Mouse (Mus musculus) liver, embryonic 14.5 days (tissue): ENCODE data around the gene Net1. TPM values are rescaled to one million over a fixed set of nuclear protein-coding genes. Genes with fewer than 3 reads are reported as not detected.
A peak's percentile ranks its signal among the peaks of the same experiment; 100 is the strongest.
"Not testable (repeated sequence)": the region's sequence is repeated elsewhere in the genome, so short reads cannot be mapped to it uniquely, and the experiment has no call there.

Experiments used
- ATAC-seq: fragments of 200-750 bp; cut with Nextera tagmentation; 2 replicates; pipeline ENCODE4 v1.8.0; 2017; ENCODE audit warnings: moderate number of reproducible peaks, mild to moderate bottlenecking, moderate library complexity; ENCODE audit not compliant: insufficient read depth
- DNase-seq, 3 experiments: peaks; one replicate each; pipeline ENCODE4 v3.0.0-alpha.2; 2012 to 2013; ENCODE audit warnings: low read depth in 3 of 3, low spot score in 3 of 3
- H3K27ac ChIP-seq: fragments of 300-500 bp; sonication (generic); 2 replicates; pipeline ENCODE4 v1.5.1; 2014; ENCODE audit warnings: moderate library complexity, mild to moderate bottlenecking, control low read depth, inconsistent platforms
- H3K27me3 ChIP-seq: fragments of 300-500 bp; sonication (generic); 2 replicates; pipeline ENCODE4 v1.6.1; 2014; ENCODE audit warnings: mild to moderate bottlenecking, low read length, moderate library complexity; ENCODE audit not compliant: control insufficient read depth, insufficient read depth
- H3K36me3 ChIP-seq: fragments of 300-500 bp; sonication (generic); replicated peaks from 2 replicates; pipeline ENCODE4 v1.6.1; 2014; ENCODE audit warnings: low read depth; ENCODE audit not compliant: control insufficient read depth, insufficient read depth
- H3K4me1 ChIP-seq, 2 experiments: fragments of 200-500 bp in 1 of 2; fragments of 300-500 bp in 1 of 2; sonication (generic) in 1 of 2; replicated peaks; 2 replicates each; pipeline ENCODE4 v1.6.1; 2012 to 2014; ENCODE audit warnings: antibody characterized with exemption in 1 of 2, inconsistent platforms in 1 of 2, low read length in 1 of 2; ENCODE audit not compliant: control insufficient read depth in 2 of 2, insufficient read depth in 2 of 2
- H3K4me2 ChIP-seq: fragments of 300-500 bp; sonication (generic); 2 replicates; pipeline ENCODE4 v1.6.1; 2014; ENCODE audit warnings: low read depth, mild to moderate bottlenecking, control low read depth, moderate library complexity
- H3K4me3 ChIP-seq, 2 experiments: fragments of 200-500 bp in 1 of 2; fragments of 300-500 bp in 1 of 2; sonication (generic) in 1 of 2; 2 replicates each; pipeline ENCODE4 v1.5.1; 2012 to 2014; ENCODE audit warnings: low read depth in 2 of 2, low read length in 2 of 2, mild to moderate bottlenecking in 2 of 2, control low read depth in 1 of 2, inconsistent platforms in 1 of 2, moderate library complexity in 1 of 2; ENCODE audit not compliant: insufficient read depth in 1 of 2
- H3K9ac ChIP-seq: fragments of 300-500 bp; sonication (generic); replicated peaks from 2 replicates; pipeline ENCODE4 v1.6.1; 2014; ENCODE audit warnings: mild to moderate bottlenecking, control low read depth, moderate library complexity
- H3K9me3 ChIP-seq: fragments of 300-500 bp; sonication (generic); 2 replicates; pipeline ENCODE4 v1.6.1; 2016; ENCODE audit warnings: low read length, mixed read lengths; ENCODE audit not compliant: control insufficient read depth
- CTCF ChIP-seq: IDR thresholded peaks from 2 replicates; pipeline ENCODE4 v1.5.1; 2016; ENCODE audit warnings: antibody characterized with exemption, low read depth, control low read depth
- EP300 ChIP-seq: IDR thresholded peaks from 2 replicates; pipeline ENCODE4 v1.6.1; 2016; ENCODE audit warnings: antibody characterized with exemption, low read depth
- WGBS: fragments of 180-500 bp; shearing (Covaris S2); extraction: QIAGEN DNeasy Blood & Tissue Kit; methylation state at CpG from one replicate; pipeline ENCODE4 v1.1.7; 2014; ENCODE audit not compliant: insufficient replicate concordance; 5-methylcytosine and 5-hydroxymethylcytosine counted together
- microRNA-seq: library from miRNA; unstranded; fragments of <30 nt; microRNA quantifications from one replicate; pipeline ENCODE4, GENCODE M21; 2016
- polyA plus RNA-seq, 2 experiments: library from polyadenylated mRNA; depleted of rRNA in 1 of 2; stranded (reverse) in 1 of 2; unstranded in 1 of 2; fragments of >200 nt; fragmentation: Nextera tagmentation in 1 of 2; extraction: Ambion mirVana in 1 of 2; gene quantifications; 2 replicates each; pipeline versions ENCODE4 v1.2.1 to v1.2.3; 2012 to 2014

Net1 gene
- polyA plus RNA-seq, 2 experiments = 23.5 to 39.4 TPM

- Histone ChIP-seq H3K36me3 (no peaks in the 10 kb centered on the region), H3K4me2 (no peak overlapping the region), H3K27me3 (no peaks in the 10 kb centered on the region), H3K27ac (no peak overlapping the region), H3K4me1 (no peaks in the 10 kb centered on the region; a peak in 1 of 4 replicates), H3K9ac (no peak overlapping the region), H3K4me3 (no peak overlapping the region), H3K9me3 (no peaks in the 10 kb centered on the region)
- TF ChIP-seq EP300 = no peak
- no peak for TF ChIP-seq CTCF
- no peak for DNase-seq
- ATAC-seq = no peak
- WGBS = 69% methylated on average over 1 of the region's 1 CpGs
These were observed 67.7 kb downstream of the Net1 start for GRCm38 (mm10) chr13:3850330-3850729.

GRCm38 (mm10) chr13:3840662-3841061 lies 77.4 kb downstream of the Net1 start:
- DNase-seq, H3K27ac ChIP-seq, H3K4me3 ChIP-seq, H3K9me3 ChIP-seq, H3K4me1 ChIP-seq, H3K36me3 ChIP-seq, H3K4me2 ChIP-seq, H3K27me3 ChIP-seq, H3K9ac ChIP-seq: not testable (repeated sequence)
- peak; percentile 55; the same call in 1 of the 2 replicates for ATAC-seq

- H3K27me3 ChIP-seq, H3K4me1 ChIP-seq, H3K27ac ChIP-seq, ATAC-seq, H3K9ac ChIP-seq, H3K4me3 ChIP-seq, DNase-seq, H3K36me3 ChIP-seq, H3K4me2 ChIP-seq, H3K9me3 ChIP-seq: not testable (repeated sequence)
These were observed 80.7 kb downstream of the Net1 start, which contains the start of gene Calm4 for GRCm38 (mm10) chr13:3837312-3837807. Calm4 (plus strand) TSS chr13:3837757.

DNA sequence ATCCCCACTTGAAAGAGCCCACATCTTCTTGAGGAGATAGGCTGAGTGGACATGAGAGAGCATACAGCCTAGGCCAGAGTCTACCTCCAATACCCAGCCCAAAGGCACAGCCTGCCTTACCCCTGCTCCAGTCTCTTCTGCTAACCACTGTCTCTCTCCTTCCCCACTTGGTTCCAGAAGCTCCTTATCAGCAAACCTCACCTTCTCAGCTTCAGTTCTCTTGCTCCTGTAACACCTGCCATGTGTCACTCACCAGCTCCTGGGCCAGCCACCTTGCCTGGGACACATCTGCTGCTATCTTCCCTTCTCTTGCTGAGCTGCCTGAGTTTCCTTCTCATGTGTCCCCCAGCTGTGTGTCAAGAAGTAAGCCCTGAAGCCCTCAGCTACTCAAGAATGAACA lies 84.4 kb downstream of the Net1 start:
- H3K27ac ChIP-seq, H3K9ac ChIP-seq: not testable (repeated sequence)
- ATAC-seq = peak; percentile 50; the same call in 1 of the 2 replicates

DNA sequence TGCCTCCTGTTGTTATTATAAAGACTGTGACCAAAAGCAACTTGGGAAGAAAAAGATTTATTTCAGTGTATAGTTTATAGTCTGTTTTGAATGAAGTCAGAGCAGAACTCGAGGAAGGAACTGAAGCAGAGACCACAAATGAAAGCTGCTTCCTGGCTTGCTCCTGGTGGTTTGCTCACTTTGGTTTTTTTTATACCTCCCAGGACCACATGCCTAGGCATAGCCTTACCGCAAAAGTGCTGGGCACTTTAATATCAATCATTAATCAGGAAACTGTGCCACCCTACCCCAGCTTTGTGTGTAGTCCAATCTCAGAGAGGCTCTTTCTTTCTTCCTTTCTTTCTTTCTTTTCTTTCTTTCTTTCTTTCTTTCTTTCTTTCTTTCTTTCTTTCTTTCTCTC lies 85.6 kb downstream of the Net1 start:
- Histone ChIP-seq H3K27me3 (no peaks in the 10 kb centered on the region), H3K27ac (no peak overlapping the region), H3K4me2 (no peak overlapping the region), H3K4me1 (no peaks in the 10 kb centered on the region), H3K9me3 (no peaks in the 10 kb centered on the region), H3K36me3 (no peaks in the 10 kb centered on the region), H3K4me3 (no peak overlapping the region), H3K9ac (no peak overlapping the region)
- ATAC-seq = no peak
- WGBS = 12% methylated on average over 2 of the region's 2 CpGs
- no peak for DNase-seq
- TF ChIP-seq CTCF (no peak), EP300 (no peak)

More for the DNA sequence above, 84.4 kb downstream of the Net1 start:
- not testable (repeated sequence) for H3K4me3 ChIP-seq, H3K4me1 ChIP-seq, DNase-seq, H3K9me3 ChIP-seq, H3K4me2 ChIP-seq, H3K27me3 ChIP-seq, H3K36me3 ChIP-seq

Small RNA genes lying within 50 kb of the gene (microRNA-seq; reads per million reads assigned to microRNA genes)
- gene Gm22460 = not detected

Other genes starting within 250 kb of the Net1 start
- 0.03 TPM in 1 of 2 replicates, not detected in the other for gene Calml3, start 113.9 kb downstream of the Net1 start, polyA plus RNA-seq (2012; rRNA removed)
- not detected in 2 replicates for gene Calml3, start 113.9 kb downstream of the Net1 start, polyA plus RNA-seq (2014; fragmentation: Nextera tagmentation; extraction: Ambion mirVana)
- not detected in 2 replicates for gene Calm4, start 80.5 kb downstream of the Net1 start, polyA plus RNA-seq (2012; rRNA removed)
- not detected in 2 replicates for gene Calm4, start 80.5 kb downstream of the Net1 start, polyA plus RNA-seq (2014; fragmentation: Nextera tagmentation; extraction: Ambion mirVana)
- gene Calm5, start 64.0 kb downstream of the Net1 start, polyA plus RNA-seq (2012; rRNA removed) = not detected in 2 replicates
- gene Calm5, start 64.0 kb downstream of the Net1 start, polyA plus RNA-seq (2014; fragmentation: Nextera tagmentation; extraction: Ambion mirVana) = not detected in 2 replicates
- gene Tubal3, start 54 bp upstream of the Net1 start, polyA plus RNA-seq (2012; rRNA removed) = not detected in 2 replicates
- gene Tubal3, start 54 bp upstream of the Net1 start, polyA plus RNA-seq (2014; fragmentation: Nextera tagmentation; extraction: Ambion mirVana) = not detected in 2 replicates
- gene Ucn3, start 27.1 kb upstream of the Net1 start, polyA plus RNA-seq (2012; rRNA removed) = 0.03 TPM in 1 of 2 replicates, not detected in the other
- gene Ucn3, start 27.1 kb upstream of the Net1 start, polyA plus RNA-seq (2014; fragmentation: Nextera tagmentation; extraction: Ambion mirVana) = not detected in 2 replicates
- 0.32 and 0.56 TPM in 2 replicates for gene Akr1c14, start 130.8 kb upstream of the Net1 start, polyA plus RNA-seq (2012; rRNA removed)
- gene Akr1c14, start 130.8 kb upstream of the Net1 start, polyA plus RNA-seq (2014; fragmentation: Nextera tagmentation; extraction: Ambion mirVana) = 1.4 and 1.8 TPM in 2 replicates
- 0.12 and 0.18 TPM in 2 replicates for gene Akr1c18, start 232.4 kb upstream of the Net1 start, polyA plus RNA-seq (2012; rRNA removed)
- gene Akr1c18, start 232.4 kb upstream of the Net1 start, polyA plus RNA-seq (2014; fragmentation: Nextera tagmentation; extraction: Ambion mirVana) = 0.90 and 1.2 TPM in 2 replicates